8 mouse cellular contexts compared by ENCODE assay signal in the genomic region with DNA sequence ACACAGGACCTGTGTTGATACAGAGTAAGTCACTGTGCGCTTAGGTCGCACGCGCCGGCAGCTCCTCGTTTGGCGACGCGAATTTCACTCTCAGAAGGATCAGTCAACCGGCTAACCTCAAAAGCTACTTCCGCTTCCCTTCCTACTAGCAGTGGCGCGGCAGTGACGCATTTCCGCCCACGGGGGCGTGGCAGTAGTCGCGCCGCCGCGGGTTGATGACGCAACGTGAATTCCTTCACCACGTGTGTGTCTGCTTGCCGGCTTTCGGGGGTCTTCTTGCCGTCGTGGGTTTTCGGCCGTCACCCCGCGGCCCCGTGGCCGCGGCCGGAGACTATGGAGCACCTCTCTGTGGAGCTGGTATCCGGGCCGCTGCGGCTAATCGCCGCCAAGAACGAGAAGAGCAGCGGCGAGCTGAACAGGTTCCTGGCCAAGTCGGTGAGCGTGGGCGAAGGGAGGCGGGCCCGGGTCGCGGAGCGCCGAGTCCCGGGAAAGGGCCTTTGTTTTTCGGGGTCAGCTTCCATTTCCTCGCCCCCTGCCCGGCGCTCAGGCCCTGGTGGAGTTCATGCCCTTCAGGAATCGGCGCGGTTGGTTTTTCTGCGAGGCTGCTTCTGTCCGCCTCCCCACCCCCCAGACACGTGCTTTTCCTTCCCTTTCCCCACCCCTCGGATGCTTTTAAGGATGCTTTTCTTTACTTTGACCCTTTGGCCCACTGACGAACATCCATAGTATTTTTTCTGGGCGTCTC. TPM values are rescaled to one million over a fixed set of nuclear protein-coding genes. Genes with fewer than 3 reads are reported as not detected.
A peak's percentile ranks its signal among the peaks of the same experiment; 100 is the strongest.
DNase-seq lines count a peak whose midpoint lies in the region; ATAC-seq and TF ChIP-seq lines count a peak whose summit lies in the region.

Mdn1 (plus strand) TSS at position 202 of the 745 bp plus-strand sequence.

- TF ChIP-seq CTCF in cortical plate, adult 2 months (IDR thresholded peaks at IDR 0.05; ENCODE audit: extremely low read depth, insufficient read depth, low read length), result no peak

- ATAC-seq in activated CD4-positive, CD25-positive, alpha-beta regulatory T cell, adult 4 months, result peak; percentile 95

- H3K4me3 ChIP-seq in cortical plate, adult 2 months (ENCODE audit: insufficient read depth, low read length), result peak within 1 kb of the TSS; percentile 54
- peak within 1 kb of the TSS; percentile 90 for H3K4me3 ChIP-seq in megakaryocyte, embryonic 14.5 days (replicated peaks)

- 0 out of 2 replicates have a peak within 1 kb of the TSS, but pooled peaks have one; percentile 51 for H3K27ac ChIP-seq in cortical plate, adult 2 months (ENCODE audit: insufficient read depth, low read length)

- H3K4me1 ChIP-seq in cortical plate, adult 2 months (ENCODE audit: control insufficient read depth, insufficient read depth, low read length), result no peaks in the 10 kb centered on the region
- H3K4me1 ChIP-seq in megakaryocyte, embryonic 14.5 days, result peaks cover 30% of the 10 kb centered on the region

- H3K27me3 ChIP-seq in megakaryocyte, embryonic 14.5 days (replicated peaks), result no peaks in the 10 kb centered on the region

- peak; percentile 80 for TF ChIP-seq POLR2A in cortical plate, adult 2 months (IDR thresholded peaks at IDR 0.05; ENCODE audit: extremely low read depth, insufficient read depth, low read length)

- H3K36me3 ChIP-seq in megakaryocyte, embryonic 14.5 days (replicated peaks; ENCODE audit: low read length), result peaks cover 23% of the 10 kb centered on the region

- no peaks in the 10 kb centered on the region for H3K9me3 ChIP-seq in megakaryocyte, embryonic 14.5 days

- peak; percentile 90 to 91 for DNase-seq in gastrocnemius, adult 8-10 months (ENCODE audit: low spot score in 2 of 2)
- peak; percentile 83 for DNase-seq in hindlimb bud, embryonic 11.5 days (ENCODE audit: extremely low spot score, low read depth, low spot score)
- peak; percentile 94 to 99 for DNase-seq in left cerebral cortex, adult 8-10 months (ENCODE audit: low spot score in 2 of 2)
- peak; percentile 98 for DNase-seq in right cerebral cortex, postnatal 10 days (ENCODE audit: low spot score in 2 of 2)
- peak; percentile 96 for DNase-seq in urinary bladder, postnatal 25 days (ENCODE audit: low spot score)

RNA-seq across cellular contexts. Expression of gene Mdn1, which starts in this region (rescaled TPM):
- 10 to 100 TPM; 27.0 to 32.0 TPM for polyA plus RNA-seq in activated CD4-positive, CD25-positive, alpha-beta regulatory T cell, adult 4 months (2017; shearing (Covaris generic))
- 33.8 and 37.3 TPM in 2 replicates for polyA plus RNA-seq in cortical plate, adult 2 months (2012; rRNA removed)
- total RNA-seq in gastrocnemius, adult 8-10 months (2022), result 10 to 100 TPM in 1 of 4 experiments, 1 to 10 TPM in 3; 5.6 to 12.0 (median 6.3) TPM
- 10 to 100 TPM; 24.0 to 32.3 (median 28.6) TPM for total RNA-seq in left cerebral cortex, adult 8-10 months (2022)
- 0.65 and 2.8 TPM in 2 replicates for polyA plus RNA-seq in megakaryocyte, embryonic 14.5 days (2012; ENCODE audit: insufficient read depth, low replicate concordance)

Comparison
In these comparisons a context has a peak if more than half of its experiments do, and no peak if none do; other contexts are left out.
1. Peak in every context shown above with its lines: DNase-seq, ATAC-seq, H3K4me3 ChIP-seq and H3K27ac ChIP-seq.